Mouse (Mus musculus) cerebellum, adult 11 months (tissue): ENCODE measurements at regions not wholly inside any gene's neighbourhood (a gene's known extent, or its start where the extent isn't known, plus 50 kb on each side); places are given as distances from the start of the nearest gene placed in this dataset.

Experiments used
- DNase-seq: peaks from one replicate; pipeline ENCODE4 v3.0.0; 2022

GRCm38 (mm10) chr2:75607010-75607915 lies 51.8 kb upstream of the Hnrnpa3 start:
- DNase-seq, result no peak

GRCm38 (mm10) chr2:75607958-75608357 lies 51.1 kb upstream of the Hnrnpa3 start:
- no peak for DNase-seq

- no peak for DNase-seq
These were observed 50.6 kb upstream of the Hnrnpa3 start for GRCm38 (mm10) chr2:75608482-75608881.

DNA sequence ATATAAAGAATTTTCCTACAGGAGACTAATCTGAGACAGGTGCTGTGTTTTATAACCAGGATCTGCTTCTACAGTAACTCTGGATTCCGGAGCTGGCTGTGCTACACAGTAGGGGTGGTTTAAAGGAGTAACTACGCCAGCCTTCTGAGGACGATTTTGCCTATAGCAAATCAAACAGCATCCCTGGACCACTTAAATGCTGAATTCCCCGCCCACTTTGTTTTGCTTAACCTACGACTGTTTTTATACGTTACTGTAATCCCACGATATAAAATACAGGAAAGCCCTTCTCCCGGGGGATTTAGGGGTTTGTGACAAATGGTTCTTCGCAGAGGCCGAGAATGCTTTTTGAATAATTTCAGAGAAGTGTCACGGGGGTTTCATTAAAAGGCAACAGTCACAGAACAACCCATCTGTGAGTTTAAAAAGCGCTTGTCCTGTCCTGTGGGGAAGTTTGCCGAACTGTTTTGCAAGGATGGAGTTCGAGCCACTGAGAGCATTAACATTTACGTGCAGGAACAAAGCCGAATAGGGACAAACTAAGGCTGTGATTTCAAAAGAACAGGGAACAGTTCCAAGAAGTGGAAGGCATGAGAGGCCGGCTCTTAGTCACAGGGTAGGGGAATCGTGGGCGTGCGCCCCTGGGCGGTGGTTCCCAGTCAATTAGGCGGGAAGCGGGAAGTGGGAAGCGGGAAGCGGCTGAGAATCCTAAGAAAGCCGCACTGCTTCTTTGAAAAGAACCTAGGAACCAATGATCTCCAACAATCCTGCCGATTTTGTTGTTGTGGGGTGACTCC lies 49.7 kb upstream of the Hnrnpa3 start:
- DNase-seq, result no peak
